Mouse (Mus musculus): ENCODE results near the gene Rapgefl1. TPM values are rescaled to one million over a fixed set of nuclear protein-coding genes. Genes with fewer than 3 reads are reported as not detected.

Gene Rapgefl1
- polyA plus RNA-seq, 1 experiment from 2014 or later, result 2.6 TPM

GRCm38 (mm10) chr11:98900529-98901125 is 64.0 kb downstream of the Rapgefl1 start:
- 84% methylated on average over 12 of the region's 12 CpGs for WGBS
- Histone ChIP-seq H3K4me2 (replicated peaks) (no peak overlapping the region), H3K4me3 (no peak overlapping the region), H3K9me3 (no peaks in the 10 kb centered on the region), H3K36me3 (peaks cover 63% of the 10 kb centered on the region), H3K27me3 (no peaks in the 10 kb centered on the region), H3K9ac (no peak overlapping the region), H3K27ac (no peak overlapping the region), H3K4me1 (peaks cover 14% of the 10 kb centered on the region)
- no peak for ATAC-seq (ENCODE audit: insufficient number of reproducible peaks, insufficient read depth, low FRiP score, low TSS enrichment)

DNA sequence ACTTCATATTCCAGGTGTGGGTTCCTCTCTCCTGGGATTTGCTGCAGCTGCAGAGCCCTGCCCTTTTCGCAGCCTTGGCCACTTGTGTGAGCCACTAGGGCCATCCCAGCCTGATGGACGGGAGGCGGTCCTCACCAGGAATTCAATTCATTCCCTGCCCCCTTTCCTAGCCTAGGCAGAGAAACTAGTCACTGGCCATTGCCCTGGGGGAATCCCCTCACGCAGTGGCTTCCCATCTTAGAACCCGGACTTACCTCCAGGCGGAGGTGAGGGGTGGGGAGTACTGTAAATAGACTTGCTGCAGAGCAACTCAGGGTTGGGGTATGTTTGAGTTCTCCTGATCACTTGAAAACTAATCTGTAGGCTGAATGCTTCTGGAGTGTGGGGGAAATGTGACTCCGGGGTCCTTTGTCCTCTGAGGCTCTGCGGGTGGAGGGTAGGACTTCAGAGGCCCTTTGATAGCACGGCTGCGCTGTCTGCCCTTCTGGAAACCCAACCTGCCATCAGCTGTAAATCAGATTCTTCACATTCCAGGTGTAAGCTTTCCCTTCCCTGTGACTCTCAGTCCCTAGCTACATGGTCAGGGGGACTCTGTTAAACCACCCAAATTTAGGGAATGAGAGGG is 66.1 kb downstream of the Rapgefl1 start:
- WGBS, result 7% methylated on average over 10 of the region's 10 CpGs
- Histone ChIP-seq H3K4me2 (replicated peaks) (peak overlapping the region; percentile 5; the same call in 1 of the 2 replicates), H3K4me1 (peaks cover 17% of the 10 kb centered on the region), H3K4me3 (no peak overlapping the region), H3K27ac (peak overlapping the region; percentile 68), H3K9me3 (no peaks in the 10 kb centered on the region), H3K27me3 (no peaks in the 10 kb centered on the region), H3K36me3 (peaks cover 46% of the 10 kb centered on the region), H3K9ac (no peak overlapping the region; the same call in 1 of the 2 replicates)
- no peak; the same call in 1 of the 2 replicates for ATAC-seq (ENCODE audit: insufficient number of reproducible peaks, insufficient read depth, low FRiP score, low TSS enrichment)

Other genes starting within 250 kb of the Rapgefl1 start
- 62.8 and 64.2 TPM in 2 replicates for gene Ormdl3, start 249.4 kb upstream of the Rapgefl1 start, polyA plus RNA-seq (2016; fragmentation: Nextera tagmentation; extraction: Ambion mirVana)
- gene Lrrc3c, start 238.5 kb upstream of the Rapgefl1 start, polyA plus RNA-seq (2016; fragmentation: Nextera tagmentation; extraction: Ambion mirVana), result not detected in 2 replicates
- gene Gm12355, start 211.1 kb upstream of the Rapgefl1 start, polyA plus RNA-seq (2016; fragmentation: Nextera tagmentation; extraction: Ambion mirVana), result 1.1 TPM in 2 replicates
- gene Gsdma3, start 210.4 kb upstream of the Rapgefl1 start, polyA plus RNA-seq (2016; fragmentation: Nextera tagmentation; extraction: Ambion mirVana), result not detected in 2 replicates
- gene Gsdma2, start 190.0 kb upstream of the Rapgefl1 start, polyA plus RNA-seq (2016; fragmentation: Nextera tagmentation; extraction: Ambion mirVana), result not detected in 2 replicates
- 0.05 TPM in 1 of 2 replicates, not detected in the other for gene Gsdma, start 172.4 kb upstream of the Rapgefl1 start, polyA plus RNA-seq (2016; fragmentation: Nextera tagmentation; extraction: Ambion mirVana)
- gene Psmd3, start 154.2 kb upstream of the Rapgefl1 start, polyA plus RNA-seq (2016; fragmentation: Nextera tagmentation; extraction: Ambion mirVana), result 246 and 248 TPM in 2 replicates
- gene Csf3, start 135.5 kb upstream of the Rapgefl1 start, polyA plus RNA-seq (2016; fragmentation: Nextera tagmentation; extraction: Ambion mirVana), result not detected in 2 replicates
- 70.4 and 73.6 TPM in 2 replicates for gene Med24, start 107.3 kb upstream of the Rapgefl1 start, polyA plus RNA-seq (2016; fragmentation: Nextera tagmentation; extraction: Ambion mirVana)
- gene Thra, start 96.1 kb upstream of the Rapgefl1 start, polyA plus RNA-seq (2016; fragmentation: Nextera tagmentation; extraction: Ambion mirVana), result 29.1 and 34.3 TPM in 2 replicates
- gene Nr1d1, start 61.5 kb upstream of the Rapgefl1 start, polyA plus RNA-seq (2016; fragmentation: Nextera tagmentation; extraction: Ambion mirVana), result 1.6 and 1.7 TPM in 2 replicates
- gene Msl1, start 41.3 kb upstream of the Rapgefl1 start, polyA plus RNA-seq (2016; fragmentation: Nextera tagmentation; extraction: Ambion mirVana), result 35.2 and 35.6 TPM in 2 replicates
- gene Casc3, start 31.9 kb upstream of the Rapgefl1 start, polyA plus RNA-seq (2016; fragmentation: Nextera tagmentation; extraction: Ambion mirVana), result 53.9 and 54.0 TPM in 2 replicates
- 5.0 TPM in 2 replicates for gene Wipf2, start 26.9 kb downstream of the Rapgefl1 start, polyA plus RNA-seq (2016; fragmentation: Nextera tagmentation; extraction: Ambion mirVana)
- 33.1 and 34.7 TPM in 2 replicates for gene Cdc6, start 71.0 kb downstream of the Rapgefl1 start, polyA plus RNA-seq (2016; fragmentation: Nextera tagmentation; extraction: Ambion mirVana)
- 48.8 and 49.2 TPM in 2 replicates for gene Rara, start 91.0 kb downstream of the Rapgefl1 start, polyA plus RNA-seq (2016; fragmentation: Nextera tagmentation; extraction: Ambion mirVana)
- 0.73 and 1.4 TPM in 2 replicates for gene Gjd3, start 146.2 kb downstream of the Rapgefl1 start, polyA plus RNA-seq (2016; fragmentation: Nextera tagmentation; extraction: Ambion mirVana)
- gene Top2a, start 187.4 kb downstream of the Rapgefl1 start, polyA plus RNA-seq (2016; fragmentation: Nextera tagmentation; extraction: Ambion mirVana), result 288 and 289 TPM in 2 replicates
- 942 and 961 TPM in 2 replicates for gene Igfbp4, start 204.5 kb downstream of the Rapgefl1 start, polyA plus RNA-seq (2016; fragmentation: Nextera tagmentation; extraction: Ambion mirVana)